9 mouse cellular contexts compared by ENCODE assay signal in the genomic region with DNA sequence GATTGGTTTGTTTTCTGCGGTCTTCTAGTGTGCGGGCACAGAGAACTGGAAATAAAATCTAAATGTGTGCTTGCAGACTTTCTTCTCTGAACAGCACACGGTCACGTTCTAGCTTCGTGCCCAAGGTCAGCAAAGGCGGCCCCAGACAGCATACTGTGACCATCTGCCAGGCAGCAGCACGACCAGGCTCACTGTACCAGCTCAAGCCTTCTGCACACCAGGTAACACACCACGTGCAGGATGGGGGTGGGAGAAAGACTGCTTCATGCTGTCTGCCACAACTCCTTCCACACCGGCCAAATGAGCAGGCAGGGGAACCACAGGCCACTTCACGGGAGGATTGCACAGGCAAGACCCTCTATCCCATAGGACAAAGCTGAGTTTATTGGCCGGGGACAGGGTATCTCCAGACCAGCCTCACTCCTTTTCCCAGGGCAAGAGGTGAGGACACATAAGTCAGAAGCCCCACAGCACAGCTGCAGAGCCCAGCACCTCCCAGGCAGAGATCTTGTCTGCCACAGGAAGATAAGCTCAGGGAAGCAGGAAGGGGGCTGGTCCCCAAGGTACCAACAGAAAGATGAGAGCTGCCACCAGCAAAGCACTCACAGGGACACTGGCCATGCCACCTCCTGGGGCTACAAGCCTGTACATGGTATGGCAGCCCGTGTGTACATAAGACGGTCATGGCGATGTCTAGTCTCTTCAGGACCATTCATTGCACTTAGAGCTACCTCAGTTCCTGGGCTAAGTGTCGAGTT. TPM values are rescaled to one million over a fixed set of nuclear protein-coding genes. Genes with fewer than 3 reads are reported as not detected.
DNase-seq lines count a peak whose midpoint lies in the region; ATAC-seq and TF ChIP-seq lines count a peak whose summit lies in the region.
"Had no signal": no experiment of that assay in that cellular context is flagged by ENCODE, and none has a peak within 500 bp of the region (broad histone marks: within the 10 kb centered on the region; RNA-seq: fewer than 3 reads in every experiment).

No protein-coding gene starts in this region.

- ATAC-seq in forebrain, postnatal 0 days: no peak

- TF ChIP-seq RAD21 in CH12.LX (IDR thresholded peaks at IDR 0.05; ENCODE audit: low read depth, low read length): no peak

- TF ChIP-seq POLR2A in CH12.LX (IDR thresholded peaks at IDR 0.05; ENCODE audit: low read depth, low read length): no peak

- no peak for TF ChIP-seq CTCF in CH12.LX (conservative IDR thresholded peaks at IDR 0.05 in 1 of 2, IDR thresholded peaks at IDR 0.05 in 1 of 2; ENCODE audit: low read depth in 2 of 2, low read length in 2 of 2)
- no peak for TF ChIP-seq CTCF in forebrain, postnatal 0 days (IDR thresholded peaks at IDR 0.05; ENCODE audit: low read depth)

- no peak overlapping the region for H3K9ac ChIP-seq in CH12.LX (ENCODE audit: insufficient read depth, low read depth)
- no peak overlapping the region for H3K9ac ChIP-seq in forebrain, postnatal 0 days
- H3K9ac ChIP-seq: neural tube, embryonic 12.5 days had no signal

- H3K36me3 ChIP-seq in CH12.LX (replicated peaks in 1 of 2; ENCODE audit: control insufficient read depth in 1 of 2, insufficient read depth in 1 of 2, low read length in 1 of 2): peaks cover 62 to 86% of the 10 kb centered on the region in 2 experiments
- H3K36me3 ChIP-seq in forebrain, postnatal 0 days (ENCODE audit: insufficient read depth): peaks cover 49% of the 10 kb centered on the region

- no peaks in the 10 kb centered on the region for H3K27me3 ChIP-seq in CH12.LX (replicated peaks)
- no peaks in the 10 kb centered on the region for H3K27me3 ChIP-seq in forebrain, postnatal 0 days (ENCODE audit: insufficient read depth, low read length)
- H3K27me3 ChIP-seq: neural tube, embryonic 12.5 days had no signal

- peaks cover 22% of the 10 kb centered on the region for H3K79me2 ChIP-seq in CH12.LX (replicated peaks; ENCODE audit: control insufficient read depth, extremely low read depth, insufficient read depth, poor library complexity, severe bottlenecking)

- peak overlapping the region; percentile 83 for H3K27ac ChIP-seq in CH12.LX (ENCODE audit: insufficient read depth, low read depth)
- no peak overlapping the region for H3K27ac ChIP-seq in forebrain, postnatal 0 days (ENCODE audit: low read depth, low read length)
- H3K27ac ChIP-seq: neural tube, embryonic 12.5 days had no signal

- H3K4me1 ChIP-seq in CH12.LX (ENCODE audit: control insufficient read depth in 1 of 2, insufficient read depth in 2 of 2): peaks cover 41 to 89% of the 10 kb centered on the region in 2 experiments
- H3K4me1 ChIP-seq in forebrain, postnatal 0 days (ENCODE audit: insufficient read depth): no peaks in the 10 kb centered on the region; the same call in 1 of the 2 replicates

- TF ChIP-seq EP300 in CH12.LX (IDR thresholded peaks at IDR 0.05; ENCODE audit: low read length): no peak

- DNase-seq in kidney, adult 11 months: peak; percentile 57
- no peak for DNase-seq in kidney, adult 9 months
- no peak for DNase-seq in CH12.LX (ENCODE audit: extremely low read depth)
- DNase-seq in cerebellum, adult 11-12 months: peak; percentile 88
- peak; percentile 50 to 62 for DNase-seq in kidney, postnatal 36 days
- no peak for DNase-seq in adrenal gland, adult (ENCODE audit: inconsistent age in 2 of 2, low spot score in 1 of 2)
- no peak for DNase-seq in heart, adult 9 months (ENCODE audit: low spot score in 2 of 2)
- no peak for DNase-seq in forebrain, postnatal 0 days

- WGBS in forebrain, postnatal 0 days: 84% methylated on average over 15 of the region's 15 CpGs

- in situ Hi-C loops in CH12.LX (cut with MboI; ENCODE audit: low pct_ligation_motif_present, low pct_unique_long_range_greater_than_20kb, low sequenced_read_pairs): loop anchor here (5.0 to 10.0 kb wide), 3 partner anchors 114 to 223 kb away; partner anchors contain the start of gene Ube2g2

- dilution Hi-C loops in CH12.LX (cut with MboI; ENCODE audit: extremely low pct_ligation_motif_present, extremely low pct_unique_long_range_greater_than_20kb, low sequenced_read_pairs): no loop called here

- peak overlapping the region in 1 of 3 experiments; percentile 37 for H3K4me3 ChIP-seq in CH12.LX (replicated peaks in 1 of 3; ENCODE audit: low read depth in 2 of 3, low read length in 2 of 3, poor library complexity in 1 of 3)
- H3K4me3 ChIP-seq in forebrain, postnatal 0 days (ENCODE audit: low read depth, low read length): no peak overlapping the region
- H3K4me3 ChIP-seq: neural tube, embryonic 12.5 days had no signal

- H3K9me3 ChIP-seq in CH12.LX (replicated peaks; ENCODE audit: low read length): no peaks in the 10 kb centered on the region
- no peaks in the 10 kb centered on the region for H3K9me3 ChIP-seq in forebrain, postnatal 0 days (ENCODE audit: low read length)
- H3K9me3 ChIP-seq: neural tube, embryonic 12.5 days had no signal

- peak overlapping the region; percentile 30; the same call in 1 of the 2 replicates for H3K4me2 ChIP-seq in CH12.LX (ENCODE audit: insufficient read depth, low read depth, poor library complexity, severe bottlenecking)
- H3K4me2 ChIP-seq in forebrain, postnatal 0 days (ENCODE audit: low read depth): no peak overlapping the region
- H3K4me2 ChIP-seq: neural tube, embryonic 12.5 days had no signal

TF ChIP-seq in CH12.LX, 34 proteins besides CTCF, POLR2A, EP300 and RAD21:
- no peak for TF ChIP-seq TCF12 (IDR thresholded peaks at IDR 0.05; ENCODE audit: low read depth, low read length)
- TF ChIP-seq E2F4 (IDR thresholded peaks at IDR 0.05; ENCODE audit: insufficient replicate concordance, low read depth, low read length): no peak
- TF ChIP-seq MEF2A (IDR thresholded peaks at IDR 0.05; ENCODE audit: borderline replicate concordance, low read depth, low read length): no peak
- TF ChIP-seq ELF1 (IDR thresholded peaks at IDR 0.05; ENCODE audit: low read depth, low read length): no peak
- no peak for TF ChIP-seq ZNF384 (IDR thresholded peaks at IDR 0.05; ENCODE audit: low read depth, low read length)
- TF ChIP-seq SIN3A (IDR thresholded peaks at IDR 0.05; ENCODE audit: low read length): no peak
- TF ChIP-seq ZKSCAN1 (IDR thresholded peaks at IDR 0.05; ENCODE audit: borderline replicate concordance, low read depth, low read length): no peak
- no peak for TF ChIP-seq POLR2AphosphoS2 (IDR thresholded peaks at IDR 0.05; ENCODE audit: low read depth, low read length)
- peak; percentile 82 for TF ChIP-seq BHLHE40 (IDR thresholded peaks at IDR 0.05; ENCODE audit: low read depth, low read length)
- no peak for TF ChIP-seq PAX5 (IDR thresholded peaks at IDR 0.05; ENCODE audit: low read length)
- no peak for TF ChIP-seq UBTF (IDR thresholded peaks at IDR 0.05; ENCODE audit: low read depth, low read length)
- TF ChIP-seq USF2 (conservative IDR thresholded peaks at IDR 0.05; ENCODE audit: low read depth, low read length): no peak
- TF ChIP-seq MYC (IDR thresholded peaks at IDR 0.05; ENCODE audit: low read depth, low read length): no peak; the same call in 1 of the 2 replicates
- TF ChIP-seq MXI1 (IDR thresholded peaks at IDR 0.05; ENCODE audit: low read depth, low read length): no peak
- no peak for TF ChIP-seq JUN (IDR thresholded peaks at IDR 0.05; ENCODE audit: insufficient read depth, low read depth, low read length)
- no peak for TF ChIP-seq JUND (conservative IDR thresholded peaks at IDR 0.05; ENCODE audit: low read depth, low read length)
- TF ChIP-seq MAX (IDR thresholded peaks at IDR 0.05; ENCODE audit: low read length): peak; percentile 37; the same call in 1 of the 2 replicates

RNA-seq across cellular contexts. Expression of gene Fam207a, which starts 5.2 kb away (rescaled TPM):
- 46.1 and 56.1 TPM in 2 replicates for total RNA-seq in CH12.LX (2012; rRNA removed)
- 42.4 and 43.1 TPM in 2 replicates for total RNA-seq in CH12.LX (2014; rRNA removed)
- 65.4 and 88.6 TPM in 2 replicates for polyA plus RNA-seq in CH12.LX (2012; ENCODE audit: insufficient read length, low read depth)
- 42.2 and 43.2 TPM in 2 replicates for total RNA-seq in forebrain, postnatal 0 days (2014; rRNA removed)
- 30.4 and 34.9 TPM in 2 replicates for polyA plus RNA-seq in forebrain, postnatal 0 days (2015; fragmentation: Nextera tagmentation; extraction: Ambion mirVana)

RNA-seq across cellular contexts. Expression of gene Itgb2, which starts 19.6 kb away (rescaled TPM):
- total RNA-seq in CH12.LX (2012; rRNA removed) (32.2 and 32.6 TPM in 2 replicates), CH12.LX (2014; rRNA removed) (40.2 and 40.3 TPM in 2 replicates)
- polyA plus RNA-seq in CH12.LX (2012; ENCODE audit: insufficient read length, low read depth): 52.2 and 54.1 TPM in 2 replicates
- total RNA-seq in forebrain, postnatal 0 days (2014; rRNA removed): 0.77 and 1.1 TPM in 2 replicates
- polyA plus RNA-seq in forebrain, postnatal 0 days (2015; fragmentation: Nextera tagmentation; extraction: Ambion mirVana): 0.86 and 1.2 TPM in 2 replicates

Comparison
In these comparisons a context has a peak if more than half of its experiments do, and no peak if none do; other contexts are left out.
1. DNase-seq: peak in kidney, adult 11 months (single experiment), cerebellum, adult 11-12 months (single experiment) and kidney, postnatal 36 days (2 of 2); none in kidney, adult 9 months (single experiment), CH12.LX (single experiment), adrenal gland, adult (0 of 2), heart, adult 9 months (0 of 2) and forebrain, postnatal 0 days (single experiment).
2. RNA of gene Itgb2, which starts 19.6 kb away (total RNA-seq): 32.2 to 40.3 TPM in CH12.LX; 0.77 to 1.1 TPM in forebrain, postnatal 0 days; every median in the first group is over 10 times any median in the second.